Mouse (Mus musculus) heart, postnatal 4 days (tissue): ENCODE results near the gene Srd5a2. TPM values are rescaled to one million over a fixed set of nuclear protein-coding genes. Genes with fewer than 3 reads are reported as not detected.
"Not testable (repeated sequence)": the region's sequence is repeated elsewhere in the genome, so short reads cannot be mapped to it uniquely, and the experiment has no call there.

ENCODE experiments used
- DNase-seq: peaks from one replicate; pipeline ENCODE4 v3.0.0; 2021
- total RNA-seq, 2 experiments: library from RNA; stranded (reverse); gene quantifications; 2 replicates each; pipeline ENCODE4 v1.2.3; 2021

Srd5a2 gene
- total RNA-seq, result not detected

DNA sequence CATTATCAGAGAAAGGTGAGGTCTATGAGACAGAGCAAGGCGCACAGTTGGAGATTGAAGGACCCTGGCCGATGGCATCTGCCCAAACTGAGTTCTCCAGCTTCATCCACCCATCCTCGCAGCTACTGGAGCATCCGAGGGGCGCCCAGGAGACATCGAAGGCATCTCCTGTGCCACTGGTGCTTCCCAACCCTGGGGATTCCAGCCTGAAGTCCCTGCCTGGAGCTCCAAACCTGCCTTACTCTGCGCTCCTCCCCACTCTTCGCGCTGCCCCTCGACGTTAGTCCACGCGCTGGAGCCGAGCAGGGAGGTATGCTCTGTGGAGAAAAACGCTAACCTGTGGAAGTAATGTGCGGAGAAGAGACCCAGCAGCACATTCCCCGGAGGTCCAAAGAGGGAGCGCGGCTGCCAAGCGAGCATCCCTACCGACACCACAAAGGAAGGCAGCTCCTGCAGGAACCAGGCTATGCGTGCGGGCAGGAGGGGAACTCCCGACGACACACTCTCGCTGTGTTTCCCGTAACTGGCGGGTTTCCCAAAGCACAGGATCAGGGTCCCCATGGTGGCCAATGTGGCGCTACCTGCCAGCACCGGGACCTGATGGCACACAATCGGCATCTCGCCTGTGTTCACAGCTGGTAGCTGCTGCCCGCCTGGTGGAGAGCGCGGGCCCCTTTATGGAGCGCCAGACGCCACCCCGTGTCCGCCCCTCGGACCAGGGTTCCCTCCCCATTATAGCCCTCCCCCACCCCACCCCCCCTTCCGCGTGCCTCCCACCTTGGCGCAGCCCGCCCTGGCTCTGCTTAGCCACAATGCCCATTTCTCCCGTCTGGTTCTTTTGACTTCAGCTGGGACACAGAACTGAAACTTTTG is at the start of gene Srd5a2:
Srd5a2 (minus strand) TSS at position 707 of the 873 bp plus-strand sequence.
- DNase-seq, result no peak

GRCm38 (mm10) chr17:74088886-74089678 is 41.4 kb upstream of the Srd5a2 start:
- DNase-seq, result peak; percentile 24

DNA sequence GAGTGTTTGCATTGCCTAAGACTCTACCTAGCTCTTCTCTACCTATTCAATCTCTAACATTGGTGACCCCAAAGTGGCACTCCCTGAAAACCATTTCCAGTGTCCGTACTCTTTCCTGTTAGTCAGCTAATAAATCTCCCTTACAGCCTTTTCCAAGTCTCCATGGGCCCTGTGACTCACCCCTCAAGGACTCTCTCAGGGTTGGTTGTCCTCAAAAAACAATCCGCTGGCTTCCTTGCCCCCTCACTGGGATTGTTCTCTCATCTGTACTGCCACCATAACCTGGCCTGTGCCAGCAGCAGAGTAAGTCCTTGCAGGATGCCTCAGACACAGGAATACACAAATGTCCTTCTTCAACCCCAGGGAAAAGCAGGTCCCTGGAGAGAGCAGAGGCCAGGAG is 40.3 kb upstream of the Srd5a2 start:
- no peak for DNase-seq

DNA sequence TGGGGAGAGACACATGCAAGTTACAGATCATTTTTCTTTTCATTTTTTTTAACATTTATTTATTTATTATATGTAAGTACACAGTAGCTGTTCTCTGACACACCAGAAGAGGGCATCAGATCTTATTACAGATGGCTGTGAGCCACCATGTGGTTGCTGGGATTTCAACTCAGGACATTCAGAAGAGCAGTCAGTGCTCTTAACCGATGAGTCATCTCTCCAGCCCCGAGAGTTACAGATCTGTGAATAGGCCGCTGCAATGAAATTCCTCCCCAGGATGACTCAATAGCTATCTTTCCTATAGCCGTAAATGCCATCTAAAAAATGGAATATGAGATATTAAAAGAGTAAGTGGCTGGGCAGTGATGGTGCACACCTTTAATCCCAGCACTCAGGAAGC is 35.7 kb upstream of the Srd5a2 start:
- no peak for DNase-seq

DNA sequence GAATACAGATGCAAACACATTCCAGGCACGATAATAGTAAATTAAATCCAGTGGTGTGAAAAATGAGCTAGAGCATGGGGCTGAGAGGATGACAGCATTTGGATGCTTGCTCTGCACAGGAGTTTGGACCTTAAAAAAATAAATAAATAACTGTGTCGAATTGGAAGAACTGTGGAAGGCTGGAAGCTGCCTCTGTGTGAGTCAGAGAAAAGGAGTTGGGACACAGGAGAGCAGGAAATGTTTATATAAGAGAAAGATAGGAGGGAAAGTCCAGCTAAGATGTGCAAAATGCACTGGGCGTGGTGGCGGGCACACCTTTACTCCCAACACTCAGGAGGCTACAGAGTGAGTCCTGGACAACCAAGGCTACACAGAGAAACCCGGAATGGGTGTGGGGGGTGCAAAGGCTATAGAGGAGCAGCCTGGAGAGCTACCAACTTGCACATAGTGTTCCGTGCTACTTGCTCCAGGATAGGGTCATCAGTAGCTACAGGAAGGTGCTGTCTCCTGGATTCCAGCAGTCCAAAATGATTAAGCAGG is 32.4 kb upstream of the Srd5a2 start:
- DNase-seq, result no peak

- no peak for DNase-seq
These were observed 31.2 kb upstream of the Srd5a2 start for GRCm38 (mm10) chr17:74078776-74079495.

DNA sequence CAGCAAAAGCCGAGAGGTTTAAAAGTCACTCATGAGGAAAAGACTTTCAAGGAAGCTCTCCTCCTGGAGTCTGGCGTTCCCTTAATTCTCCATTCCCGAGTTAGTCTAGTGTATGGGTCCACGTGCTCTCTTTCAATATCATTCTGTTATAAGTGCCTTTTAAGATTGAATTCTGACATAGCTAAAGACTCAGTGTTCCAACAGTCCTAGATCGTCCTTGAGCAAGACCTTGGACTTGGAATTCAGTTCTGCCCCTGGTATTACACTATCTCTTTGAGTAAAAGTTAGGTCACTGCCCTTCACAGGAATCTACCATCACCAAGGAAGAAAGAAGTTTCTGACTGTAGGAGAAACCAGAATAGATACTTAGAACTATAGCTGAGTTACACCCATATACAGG is 25.4 kb upstream of the Srd5a2 start:
- not testable (repeated sequence) for DNase-seq

DNA sequence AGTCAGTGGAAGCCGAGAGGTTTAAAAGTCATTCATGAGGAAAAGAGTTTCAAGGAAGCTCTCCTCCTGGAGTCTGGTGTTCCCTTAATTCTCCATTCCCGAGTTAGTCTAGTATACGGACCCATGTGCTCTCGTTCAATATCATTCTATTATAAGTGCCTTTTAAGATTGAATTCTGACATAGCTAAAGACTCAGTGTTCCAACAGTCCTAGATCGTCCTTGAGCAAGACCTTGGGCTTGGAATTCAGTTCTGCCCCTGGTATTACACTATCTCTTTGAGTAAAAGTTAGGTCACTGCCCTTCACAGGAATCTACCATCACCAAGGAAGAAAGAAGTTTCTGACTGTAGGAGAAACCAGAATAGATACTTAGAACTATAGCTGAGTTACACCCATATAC is 15.0 kb upstream of the Srd5a2 start:
- DNase-seq, result not testable (repeated sequence)

DNA sequence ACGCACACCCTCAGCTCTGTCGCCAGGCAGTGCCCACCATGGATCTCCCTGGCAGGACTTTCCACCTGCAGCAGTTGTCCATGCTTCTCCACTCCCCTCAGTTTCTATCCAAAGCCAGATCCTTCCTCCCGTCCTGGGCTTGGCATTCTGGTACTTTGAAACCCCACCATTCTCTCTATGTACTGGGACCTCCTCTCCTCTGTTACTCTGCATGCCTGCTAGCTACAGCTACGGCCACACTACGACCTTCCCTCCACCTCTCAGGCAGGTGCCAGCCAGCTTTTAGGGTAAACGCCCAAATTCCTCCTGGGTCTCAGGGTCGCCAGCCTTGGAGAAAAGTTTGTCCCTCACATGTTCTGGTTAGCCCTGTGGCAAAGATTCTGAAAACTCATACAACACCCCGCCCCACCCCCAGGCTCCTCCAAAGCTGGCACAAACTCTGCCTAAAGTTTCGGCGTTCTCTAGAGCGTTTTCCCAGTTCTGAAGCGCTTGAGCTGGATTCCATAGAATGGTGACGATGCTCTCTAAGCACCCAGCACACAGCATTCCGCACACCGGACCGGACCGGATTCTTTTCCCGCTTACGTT is 607 bp upstream of the Srd5a2 start:
- DNase-seq, result no peak

GRCm38 (mm10) chr17:74043754-74044153 is 4.0 kb downstream of the Srd5a2 start:
- DNase-seq, result no peak

- peak; percentile 91 for DNase-seq
These were observed 27.1 kb downstream of the Srd5a2 start for GRCm38 (mm10) chr17:74020526-74021203.

DNA sequence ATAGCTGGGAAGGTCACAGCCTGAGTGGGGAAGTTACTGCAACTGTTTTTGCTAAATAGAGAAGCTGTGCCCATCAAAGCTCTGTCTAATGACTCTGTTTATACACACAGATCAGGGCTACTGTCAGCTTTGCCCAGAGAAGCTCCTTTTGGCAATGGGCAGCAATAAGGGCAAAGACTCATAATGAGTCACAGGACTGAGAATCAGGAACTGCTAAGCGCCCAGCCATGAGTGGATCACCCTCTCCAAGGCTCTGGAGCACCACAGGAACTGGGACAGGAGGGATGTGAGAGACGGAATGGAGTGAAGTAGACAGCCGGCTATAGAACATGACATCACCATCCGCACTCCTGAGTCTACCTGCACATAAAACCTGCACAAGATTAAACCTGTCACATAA is 29.4 kb downstream of the Srd5a2 start:
- DNase-seq, result no peak

- no peak for DNase-seq
These were observed 30.1 kb downstream of the Srd5a2 start for GRCm38 (mm10) chr17:74017649-74018048.

DNA sequence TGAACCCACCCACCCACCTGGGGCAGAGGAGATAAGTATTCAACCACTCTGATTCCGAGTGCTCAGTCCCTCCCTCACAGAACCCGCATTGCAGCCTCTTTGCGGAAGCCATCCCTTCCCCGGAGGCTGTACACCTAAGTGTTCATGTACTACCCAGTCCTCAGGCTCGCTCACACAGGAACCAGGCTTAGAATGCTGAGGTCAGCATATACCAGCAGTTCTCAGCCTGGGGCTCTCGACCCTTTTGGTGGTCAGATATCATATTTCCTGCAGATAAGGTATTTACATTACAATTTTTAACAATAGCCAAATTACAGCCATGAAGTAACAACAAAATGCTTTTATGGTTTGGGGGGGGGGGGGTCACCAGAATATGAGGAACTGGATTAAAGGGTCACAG is 32.6 kb downstream of the Srd5a2 start:
- DNase-seq, result no peak

GRCm38 (mm10) chr17:74008680-74009079 is 39.0 kb downstream of the Srd5a2 start:
- DNase-seq, result no peak

- no peak for DNase-seq
These were observed 40.7 kb downstream of the Srd5a2 start for GRCm38 (mm10) chr17:74007001-74007400.

GRCm38 (mm10) chr17:74002396-74002795 is 45.3 kb downstream of the Srd5a2 start:
- no peak for DNase-seq

- DNase-seq, result peak; percentile 21
These were observed 51.6 kb downstream of the Srd5a2 start for GRCm38 (mm10) chr17:73995907-73996645.

DNA sequence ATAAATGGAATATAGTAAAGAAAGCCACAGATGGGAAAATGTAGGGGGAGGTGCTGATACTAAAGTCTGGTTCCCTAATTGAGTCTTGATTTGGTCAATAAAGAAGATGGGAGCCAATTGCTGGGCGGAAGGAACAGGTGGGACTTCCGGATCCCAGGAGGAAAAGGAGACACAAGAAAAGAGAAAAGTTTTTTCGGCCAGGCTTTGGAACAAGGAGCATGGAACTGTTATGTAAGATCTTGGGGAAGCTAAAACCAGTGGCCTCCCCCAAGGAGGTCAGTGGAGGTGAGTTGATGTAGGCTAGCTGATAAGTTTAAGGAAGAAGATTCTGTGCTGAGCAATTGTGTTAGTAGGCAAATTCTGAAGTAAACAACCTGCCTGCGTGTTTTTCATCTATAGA is 56.5 kb downstream of the Srd5a2 start:
- DNase-seq, result no peak

DNA sequence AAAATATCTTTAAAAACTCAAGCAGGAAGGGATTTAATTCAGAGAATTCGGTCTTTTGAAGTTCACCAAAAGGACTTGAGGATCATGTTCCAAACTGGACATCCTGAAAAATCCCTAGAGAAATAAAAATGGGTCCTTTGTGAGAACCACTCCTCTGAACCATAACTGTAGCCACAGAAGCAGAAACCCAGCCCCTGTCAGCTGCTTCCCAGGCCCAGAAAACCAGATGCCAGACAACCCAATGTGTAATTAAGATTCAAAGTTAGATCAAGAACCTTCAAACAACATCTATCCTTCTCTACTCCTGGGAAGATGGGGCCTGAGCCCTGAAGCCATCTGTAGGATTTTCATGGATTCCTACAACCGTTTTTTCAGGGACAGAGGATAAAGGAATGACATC is 61.1 kb downstream of the Srd5a2 start:
- no peak for DNase-seq

- DNase-seq, result no peak
These were observed 61.8 kb downstream of the Srd5a2 start for GRCm38 (mm10) chr17:73985936-73986335.
